Comparison of ENCODE assay signal across 8 mouse cellular contexts in genomic region chr4:149774094-149774470, GRCm38 (mm10). TPM values are rescaled to one million over a fixed set of nuclear protein-coding genes. Genes with fewer than 3 reads are reported as not detected.
A peak's percentile ranks its signal among the peaks of the same experiment; 100 is the strongest.
DNase-seq lines count a peak whose midpoint lies in the region; ATAC-seq and TF ChIP-seq lines count a peak whose summit lies in the region.

Slc25a33 (minus strand) TSS chr4:149774277.

- no peaks in the 10 kb centered on the region for H3K9me3 ChIP-seq in CH12.LX (replicated peaks; ENCODE audit: low read length)
- no peaks in the 10 kb centered on the region for H3K9me3 ChIP-seq in forebrain, embryonic 12.5 days
- no peaks in the 10 kb centered on the region for H3K9me3 ChIP-seq in heart, postnatal 0 days (replicated peaks; ENCODE audit: control insufficient read depth, low read length)
- no peaks in the 10 kb centered on the region for H3K9me3 ChIP-seq in liver, postnatal 0 days (ENCODE audit: low read length)
- H3K9me3 ChIP-seq in neural tube, embryonic 14.5 days (ENCODE audit: control insufficient read depth, low read length): no peaks in the 10 kb centered on the region

- TF ChIP-seq EP300 in CH12.LX (IDR thresholded peaks at IDR 0.05; ENCODE audit: low read length): no peak
- TF ChIP-seq EP300 in heart, postnatal 0 days (IDR thresholded peaks at IDR 0.05; ENCODE audit: low read depth): no peak
- no peak for TF ChIP-seq EP300 in liver, postnatal 0 days (IDR thresholded peaks at IDR 0.05; ENCODE audit: low read depth)

- DNase-seq in CH12.LX (ENCODE audit: extremely low read depth): peak; percentile 86
- peak; percentile 77 for DNase-seq in c-Kit-positive CD71-positive TER-119-negative erythroid progenitor cells, embryonic 14.5 days (ENCODE audit: low read depth)
- DNase-seq in heart, postnatal 0 days (ENCODE audit: low spot score): peak; percentile 95
- peak; percentile 98 for DNase-seq in kidney, postnatal 4 days
- peak; percentile 95 for DNase-seq in liver, postnatal 0 days
- peak; percentile 99 for DNase-seq in testis, postnatal 10 days (ENCODE audit: low spot score)

- peaks cover 36% of the 10 kb centered on the region for H3K79me2 ChIP-seq in CH12.LX (replicated peaks; ENCODE audit: control insufficient read depth, extremely low read depth, insufficient read depth, poor library complexity, severe bottlenecking)

- peak within 1 kb of the TSS; percentile 63 for H3K27ac ChIP-seq in CH12.LX (ENCODE audit: insufficient read depth, low read depth)
- peak within 1 kb of the TSS; percentile 78 for H3K27ac ChIP-seq in forebrain, embryonic 12.5 days
- peak within 1 kb of the TSS; percentile 81 for H3K27ac ChIP-seq in heart, postnatal 0 days (ENCODE audit: low read depth)
- peak within 1 kb of the TSS; percentile 95 for H3K27ac ChIP-seq in liver, postnatal 0 days (ENCODE audit: low read depth)
- peak within 1 kb of the TSS; percentile 92 for H3K27ac ChIP-seq in neural tube, embryonic 14.5 days (ENCODE audit: low read depth, low read length)

- dilution Hi-C loops in CH12.LX (cut with MboI; ENCODE audit: extremely low pct_ligation_motif_present, extremely low pct_unique_long_range_greater_than_20kb, low sequenced_read_pairs): no loop called here

- no peak for TF ChIP-seq CTCF in CH12.LX (conservative IDR thresholded peaks at IDR 0.05 in 1 of 2, IDR thresholded peaks at IDR 0.05 in 1 of 2; ENCODE audit: low read depth in 2 of 2, low read length in 2 of 2)
- no peak for TF ChIP-seq CTCF in heart, postnatal 0 days (IDR thresholded peaks at IDR 0.05; ENCODE audit: low read depth)
- TF ChIP-seq CTCF in liver, postnatal 0 days (IDR thresholded peaks at IDR 0.05; ENCODE audit: low read depth): no peak

- H3K4me2 ChIP-seq in CH12.LX (ENCODE audit: insufficient read depth, low read depth, poor library complexity, severe bottlenecking): peak within 1 kb of the TSS; percentile 68
- peak within 1 kb of the TSS; percentile 89 for H3K4me2 ChIP-seq in forebrain, embryonic 12.5 days
- H3K4me2 ChIP-seq in heart, postnatal 0 days (ENCODE audit: low read depth, low read length): peak within 1 kb of the TSS; percentile 99
- H3K4me2 ChIP-seq in liver, postnatal 0 days (ENCODE audit: low read depth, low read length): peak within 1 kb of the TSS; percentile 97
- H3K4me2 ChIP-seq in neural tube, embryonic 14.5 days (ENCODE audit: low read depth, low read length): peak within 1 kb of the TSS; percentile 97

- ATAC-seq in forebrain, embryonic 12.5 days (ENCODE audit: low FRiP score): peak; percentile 99
- peak; percentile 95 for ATAC-seq in heart, postnatal 0 days (ENCODE audit: insufficient read depth, low read depth)
- ATAC-seq in liver, postnatal 0 days: peak; percentile 84
- ATAC-seq in neural tube, embryonic 14.5 days (ENCODE audit: low read depth): peak; percentile 97

- peaks cover 0 to 19% of the 10 kb centered on the region in 2 experiments for H3K36me3 ChIP-seq in CH12.LX (replicated peaks in 1 of 2; ENCODE audit: control insufficient read depth in 1 of 2, insufficient read depth in 1 of 2, low read length in 1 of 2)
- H3K36me3 ChIP-seq in forebrain, embryonic 12.5 days (replicated peaks): no peaks in the 10 kb centered on the region
- H3K36me3 ChIP-seq in heart, postnatal 0 days (replicated peaks; ENCODE audit: control insufficient read depth, insufficient read depth, low read length): no peaks in the 10 kb centered on the region
- H3K36me3 ChIP-seq in liver, postnatal 0 days (replicated peaks; ENCODE audit: insufficient read depth, low read length): no peaks in the 10 kb centered on the region
- H3K36me3 ChIP-seq in neural tube, embryonic 14.5 days (ENCODE audit: control insufficient read depth, insufficient read depth, low read length): no peaks in the 10 kb centered on the region

- TF ChIP-seq RAD21 in CH12.LX (IDR thresholded peaks at IDR 0.05; ENCODE audit: low read depth, low read length): no peak

- under 1% methylated on average over 51 of the region's 51 CpGs for WGBS in forebrain, embryonic 12.5 days
- WGBS in heart, postnatal 0 days: under 1% methylated on average over 50 of the region's 51 CpGs
- WGBS in liver, postnatal 0 days (ENCODE audit: insufficient replicate concordance): under 1% methylated on average over 51 of the region's 51 CpGs
- under 1% methylated on average over 51 of the region's 51 CpGs for WGBS in neural tube, embryonic 14.5 days

- in situ Hi-C loops in CH12.LX (cut with MboI; ENCODE audit: low pct_ligation_motif_present, low pct_unique_long_range_greater_than_20kb, low sequenced_read_pairs): no loop called here

- peak within 1 kb of the TSS; percentile 80 for H3K9ac ChIP-seq in CH12.LX (ENCODE audit: insufficient read depth, low read depth)
- peak within 1 kb of the TSS; percentile 72 for H3K9ac ChIP-seq in forebrain, embryonic 12.5 days
- peak within 1 kb of the TSS; percentile 80 for H3K9ac ChIP-seq in heart, postnatal 0 days (replicated peaks; ENCODE audit: low read depth, low read length)
- H3K9ac ChIP-seq in liver, postnatal 0 days (replicated peaks): peak within 1 kb of the TSS; percentile 96
- peak within 1 kb of the TSS; percentile 84 for H3K9ac ChIP-seq in neural tube, embryonic 14.5 days (replicated peaks; ENCODE audit: low read depth, low read length)

- peak within 1 kb of the TSS; percentile 84 to 97 (median 94) for H3K4me3 ChIP-seq in CH12.LX (replicated peaks in 1 of 3; ENCODE audit: low read depth in 2 of 3, low read length in 2 of 3, poor library complexity in 1 of 3)
- H3K4me3 ChIP-seq in forebrain, embryonic 12.5 days (replicated peaks): peak within 1 kb of the TSS; percentile 65
- peak within 1 kb of the TSS; percentile 74 for H3K4me3 ChIP-seq in heart, postnatal 0 days (ENCODE audit: low read depth, low read length)
- peak within 1 kb of the TSS; percentile 77 for H3K4me3 ChIP-seq in liver, postnatal 0 days (ENCODE audit: low read depth, low read length)
- H3K4me3 ChIP-seq in neural tube, embryonic 14.5 days (ENCODE audit: low read depth, low read length): peak within 1 kb of the TSS; percentile 83

- H3K27me3 ChIP-seq in CH12.LX (replicated peaks): peaks cover 4% of the 10 kb centered on the region
- peaks cover 67% of the 10 kb centered on the region for H3K27me3 ChIP-seq in forebrain, embryonic 12.5 days
- H3K27me3 ChIP-seq in heart, postnatal 0 days (ENCODE audit: control insufficient read depth, insufficient read depth, low read length): no peaks in the 10 kb centered on the region
- H3K27me3 ChIP-seq in liver, postnatal 0 days (ENCODE audit: insufficient read depth, low read length): no peaks in the 10 kb centered on the region
- H3K27me3 ChIP-seq in neural tube, embryonic 14.5 days (ENCODE audit: control insufficient read depth, insufficient read depth, low read length): no peaks in the 10 kb centered on the region

- TF ChIP-seq POLR2A in CH12.LX (IDR thresholded peaks at IDR 0.05; ENCODE audit: low read depth, low read length): peak; percentile 94

- H3K4me1 ChIP-seq in CH12.LX (ENCODE audit: control insufficient read depth in 1 of 2, insufficient read depth in 2 of 2): peaks cover 17 to 42% of the 10 kb centered on the region in 2 experiments
- peaks cover 18% of the 10 kb centered on the region for H3K4me1 ChIP-seq in forebrain, embryonic 12.5 days
- peaks cover 25% of the 10 kb centered on the region for H3K4me1 ChIP-seq in heart, postnatal 0 days (ENCODE audit: control insufficient read depth, insufficient read depth)
- H3K4me1 ChIP-seq in liver, postnatal 0 days (ENCODE audit: insufficient read depth): peaks cover 13% of the 10 kb centered on the region
- peaks cover 16% of the 10 kb centered on the region; the same call in 1 of the 2 replicates for H3K4me1 ChIP-seq in neural tube, embryonic 14.5 days (ENCODE audit: control insufficient read depth, insufficient read depth, low read length)

TF ChIP-seq in CH12.LX, 34 proteins besides CTCF, POLR2A, EP300 and RAD21 (continues in another document):
- TF ChIP-seq MAFK (IDR thresholded peaks at IDR 0.05; ENCODE audit: insufficient replicate concordance, low read length): no peak
- TF ChIP-seq E2F4 (IDR thresholded peaks at IDR 0.05; ENCODE audit: insufficient replicate concordance, low read depth, low read length): no peak
- no peak for TF ChIP-seq ZNF384 (IDR thresholded peaks at IDR 0.05; ENCODE audit: low read depth, low read length)
- no peak for TF ChIP-seq CHD2 (IDR thresholded peaks at IDR 0.05; ENCODE audit: low read length)
- TF ChIP-seq ZMIZ1 (IDR thresholded peaks at IDR 0.05; ENCODE audit: low read depth, low read length): peak; percentile 93
- TF ChIP-seq JUN (IDR thresholded peaks at IDR 0.05; ENCODE audit: insufficient read depth, low read depth, low read length): no peak
- peak; percentile 96 for TF ChIP-seq BHLHE40 (IDR thresholded peaks at IDR 0.05; ENCODE audit: low read depth, low read length)
- no peak for TF ChIP-seq HCFC1 (IDR thresholded peaks at IDR 0.05; ENCODE audit: low read depth, low read length)
- peak; percentile 52; the same call in 1 of the 2 replicates for TF ChIP-seq ELF1 (IDR thresholded peaks at IDR 0.05; ENCODE audit: low read depth, low read length)
- TF ChIP-seq UBTF (IDR thresholded peaks at IDR 0.05; ENCODE audit: low read depth, low read length): peak; percentile 90
- no peak for TF ChIP-seq SMC3 (IDR thresholded peaks at IDR 0.05; ENCODE audit: low read depth, low read length)
- no peak; the same call in 1 of the 2 replicates for TF ChIP-seq USF2 (conservative IDR thresholded peaks at IDR 0.05; ENCODE audit: low read depth, low read length)
- TF ChIP-seq JUND (conservative IDR thresholded peaks at IDR 0.05; ENCODE audit: low read depth, low read length): no peak
- 0 out of 2 replicates have a peak, but pooled peaks have one; percentile 47 for TF ChIP-seq TBP (conservative IDR thresholded peaks at IDR 0.05; ENCODE audit: low read depth, low read length)
- peak; percentile 94 for TF ChIP-seq NELFE (IDR thresholded peaks at IDR 0.05; ENCODE audit: low read depth, low read length)
- TF ChIP-seq MYC (IDR thresholded peaks at IDR 0.05; ENCODE audit: low read depth, low read length): 0 out of 2 replicates have a peak, but pooled peaks have one; percentile 18
- 0 out of 2 replicates have a peak, but pooled peaks have one; percentile 15 for TF ChIP-seq IRF4 (IDR thresholded peaks at IDR 0.05; ENCODE audit: low read depth, low read length)
- TF ChIP-seq KAT2A (IDR thresholded peaks at IDR 0.05; ENCODE audit: insufficient replicate concordance, low read length): no peak

RNA-seq across cellular contexts. Expression of gene Slc25a33, which starts in this region (rescaled TPM):
- 24.4 and 25.3 TPM in 2 replicates for total RNA-seq in CH12.LX (2012; rRNA removed)
- 32.3 and 35.5 TPM in 2 replicates for total RNA-seq in CH12.LX (2014; rRNA removed)
- polyA plus RNA-seq in CH12.LX (2012; ENCODE audit: insufficient read length, low read depth): 32.4 and 33.3 TPM in 2 replicates
- polyA plus RNA-seq in forebrain, embryonic 12.5 days (2016; fragmentation: Nextera tagmentation; extraction: Ambion mirVana): 12.1 and 12.6 TPM in 2 replicates
- 3.0 and 9.8 TPM in 2 replicates for total RNA-seq in heart, postnatal 0 days (2014; rRNA removed; ENCODE audit: low replicate concordance)
- 13.3 and 15.1 TPM in 2 replicates for polyA plus RNA-seq in heart, postnatal 0 days (2015; fragmentation: Nextera tagmentation; extraction: Ambion mirVana)
- polyA plus RNA-seq in liver, postnatal 0 days (2015; fragmentation: Nextera tagmentation; extraction: Ambion mirVana): 52.2 and 53.2 TPM in 2 replicates
- 40.3 and 48.4 TPM in 2 replicates for polyA plus RNA-seq in neural tube, embryonic 14.5 days (2014; fragmentation: Nextera tagmentation; extraction: Ambion mirVana)

Comparison
In these comparisons a context has a peak if more than half of its experiments do, and no peak if none do; other contexts are left out.
1. Peak in every context shown above with its lines: DNase-seq, ATAC-seq, H3K4me3 ChIP-seq and H3K27ac ChIP-seq.